Mouse (Mus musculus) heart, embryonic 12.5 days (tissue): Measurements from ENCODE around the gene Usp3. TPM values are rescaled to one million over a fixed set of nuclear protein-coding genes. Genes with fewer than 3 reads are reported as not detected.

ENCODE experiments used
- ATAC-seq: fragments of 200-750 bp; cut with Nextera tagmentation; 2 replicates; pipeline ENCODE4 v1.8.0; 2017; ENCODE audit warnings: moderate TSS enrichment, moderate library complexity; ENCODE audit not compliant: insufficient number of reproducible peaks, low FRiP score
- H3K27ac ChIP-seq: fragments of 300-500 bp; sonication (generic); 2 replicates; pipeline ENCODE4 v1.5.1; 2016; ENCODE audit warnings: mild to moderate bottlenecking, moderate library complexity; ENCODE audit not compliant: poor library complexity, severe bottlenecking
- H3K27me3 ChIP-seq: fragments of 300-500 bp; sonication (generic); replicated peaks from 2 replicates; pipeline ENCODE4 v1.6.1; 2016; ENCODE audit warnings: mild to moderate bottlenecking, moderate library complexity
- H3K36me3 ChIP-seq: fragments of 300-500 bp; sonication (generic); 2 replicates; pipeline ENCODE4 v1.6.1; 2016; ENCODE audit warnings: mild to moderate bottlenecking, moderate library complexity
- H3K4me1 ChIP-seq: fragments of 300-500 bp; sonication (generic); replicated peaks from 2 replicates; pipeline ENCODE4 v1.6.1; 2016; ENCODE audit warnings: mild to moderate bottlenecking
- H3K4me2 ChIP-seq: fragments of 300-500 bp; sonication (generic); 2 replicates; pipeline ENCODE4 v1.6.1; 2016; ENCODE audit warnings: mild to moderate bottlenecking, moderate library complexity
- H3K4me3 ChIP-seq: fragments of 300-500 bp; sonication (generic); 2 replicates; pipeline ENCODE4 v1.5.1; 2016; ENCODE audit warnings: mild to moderate bottlenecking
- H3K9ac ChIP-seq: fragments of 300-500 bp; sonication (generic); 2 replicates; pipeline ENCODE4 v1.6.1; 2016; ENCODE audit warnings: mild to moderate bottlenecking, moderate library complexity
- H3K9me3 ChIP-seq: fragments of 300-500 bp; sonication (generic); replicated peaks from 2 replicates; pipeline ENCODE4 v1.6.1; 2016; ENCODE audit warnings: mild to moderate bottlenecking, moderate library complexity
- WGBS: fragments of 180-500 bp; shearing (Covaris S2); methylation state at CpG from one replicate; pipeline ENCODE4 v1.1.7; 2016; 5-methylcytosine and 5-hydroxymethylcytosine counted together
- polyA plus RNA-seq: library from polyadenylated mRNA; unstranded; fragments of >200 nt; fragmentation: Nextera tagmentation; extraction: Ambion mirVana; gene quantifications from 2 replicates; pipeline ENCODE4 v1.2.1, GENCODE M21; 2016

The Usp3 gene
- polyA plus RNA-seq, 1 experiment from 2014 or later = 40.3 TPM

GRCm38 (mm10) chr9:66515680-66516210, 77.2 kb downstream of the Usp3 start:
- H3K9me3 ChIP-seq = no peaks in the 10 kb centered on the region
- H3K27me3 ChIP-seq = no peaks in the 10 kb centered on the region
- no peak overlapping the region for H3K4me3 ChIP-seq
- no peak overlapping the region for H3K4me2 ChIP-seq
- ATAC-seq = no peak
- H3K9ac ChIP-seq = no peak overlapping the region
- peak overlapping the region; percentile 93 for H3K27ac ChIP-seq
- peaks cover 27% of the 10 kb centered on the region for H3K4me1 ChIP-seq
- peaks cover 47% of the 10 kb centered on the region for H3K36me3 ChIP-seq
- WGBS = 91% methylated on average over 10 of the region's 10 CpGs

- Histone ChIP-seq H3K4me3 (no peak overlapping the region), H3K9me3 (no peaks in the 10 kb centered on the region), H3K27me3 (no peaks in the 10 kb centered on the region), H3K27ac (peak overlapping the region; percentile 93), H3K4me1 (peaks cover 33% of the 10 kb centered on the region), H3K4me2 (peak overlapping the region; percentile 83), H3K36me3 (peaks cover 47% of the 10 kb centered on the region), H3K9ac (peak overlapping the region; percentile 82)
- no peak for ATAC-seq
- 19% methylated on average over 2 of the region's 2 CpGs for WGBS
Measured at GRCm38 (mm10) chr9:66515115-66515514, 77.8 kb downstream of the Usp3 start.

GRCm38 (mm10) chr9:66514256-66514770, 78.6 kb downstream of the Usp3 start, which contains the start of gene Fbxl22:
Gene Fbxl22, minus strand, starts transcription at chr9:66514593.
- Histone ChIP-seq H3K27ac (peak within 1 kb of the TSS; percentile 93), H3K4me3 (peak within 1 kb of the TSS; percentile 55), H3K4me1 (peaks cover 34% of the 10 kb centered on the region), H3K9ac (peak within 1 kb of the TSS; percentile 82), H3K36me3 (peaks cover 45% of the 10 kb centered on the region), H3K9me3 (no peaks in the 10 kb centered on the region), H3K4me2 (peak within 1 kb of the TSS; percentile 83), H3K27me3 (no peaks in the 10 kb centered on the region)
- ATAC-seq = no peak
- WGBS = 33% methylated on average over 17 of the region's 17 CpGs

- 65% methylated on average over 4 of the region's 4 CpGs for WGBS
- Histone ChIP-seq H3K27me3 (no peaks in the 10 kb centered on the region), H3K9ac (peak overlapping the region; percentile 82), H3K4me2 (peak overlapping the region; percentile 83), H3K36me3 (peaks cover 46% of the 10 kb centered on the region), H3K9me3 (no peaks in the 10 kb centered on the region), H3K4me1 (peaks cover 39% of the 10 kb centered on the region), H3K4me3 (peak overlapping the region; percentile 55), H3K27ac (peak overlapping the region; percentile 93)
- ATAC-seq = no peak
Measured at GRCm38 (mm10) chr9:66513661-66514255, 79.2 kb downstream of the Usp3 start.

GRCm38 (mm10) chr9:66513150-66513549, 79.8 kb downstream of the Usp3 start:
- Histone ChIP-seq H3K36me3 (peaks cover 46% of the 10 kb centered on the region), H3K9ac (peak overlapping the region; percentile 82), H3K4me3 (peak overlapping the region; percentile 55)

GRCm38 (mm10) chr9:66512351-66512671, 80.6 kb downstream of the Usp3 start:
- Histone ChIP-seq H3K4me2 (peak overlapping the region; percentile 83), H3K9ac (peak overlapping the region; percentile 82), H3K27ac (peak overlapping the region; percentile 93), H3K4me3 (peak overlapping the region; percentile 55), H3K4me1 (peaks cover 40% of the 10 kb centered on the region), H3K9me3 (no peaks in the 10 kb centered on the region), H3K36me3 (peaks cover 46% of the 10 kb centered on the region), H3K27me3 (no peaks in the 10 kb centered on the region)
- WGBS = under 1% methylated on average over 8 of the region's 8 CpGs
- ATAC-seq = peak; percentile 84

More at GRCm38 (mm10) chr9:66513150-66513549, 79.8 kb downstream of the Usp3 start:
- Histone ChIP-seq H3K27me3 (no peaks in the 10 kb centered on the region), H3K27ac (peak overlapping the region; percentile 93), H3K4me2 (peak overlapping the region; percentile 83), H3K9me3 (no peaks in the 10 kb centered on the region), H3K4me1 (peaks cover 40% of the 10 kb centered on the region)
- ATAC-seq = no peak

- Histone ChIP-seq H3K4me2 (peak overlapping the region; percentile 83), H3K4me1 (peaks cover 39% of the 10 kb centered on the region), H3K27me3 (no peaks in the 10 kb centered on the region), H3K27ac (peak overlapping the region; percentile 93), H3K36me3 (peaks cover 44% of the 10 kb centered on the region), H3K9me3 (no peaks in the 10 kb centered on the region), H3K9ac (peak overlapping the region; percentile 82), H3K4me3 (peak overlapping the region; percentile 55)
- peak; percentile 81 for ATAC-seq
- WGBS = under 1% methylated on average over 78 of the region's 78 CpGs
Measured at GRCm38 (mm10) chr9:66511580-66512350, 81.2 kb downstream of the Usp3 start.

GRCm38 (mm10) chr9:66510944-66511343, 82.0 kb downstream of the Usp3 start:
- Histone ChIP-seq H3K4me1 (peaks cover 35% of the 10 kb centered on the region), H3K9ac (peak overlapping the region; percentile 82; the same call in 1 of the 2 replicates), H3K27ac (peak overlapping the region; percentile 93), H3K36me3 (peaks cover 44% of the 10 kb centered on the region), H3K27me3 (no peaks in the 10 kb centered on the region), H3K4me2 (peak overlapping the region; percentile 83), H3K9me3 (no peaks in the 10 kb centered on the region), H3K4me3 (peak overlapping the region; percentile 55)
- ATAC-seq = no peak
- WGBS = 3% methylated on average over 2 of the region's 2 CpGs

GRCm38 (mm10) chr9:66510351-66510841, 82.5 kb downstream of the Usp3 start:
- peak overlapping the region; percentile 83; the same call in 1 of the 2 replicates for H3K4me2 ChIP-seq
- peaks cover 44% of the 10 kb centered on the region for H3K36me3 ChIP-seq
- peak overlapping the region; percentile 18 for H3K27ac ChIP-seq
- H3K9me3 ChIP-seq = no peaks in the 10 kb centered on the region
- no peaks in the 10 kb centered on the region for H3K27me3 ChIP-seq
- 78% methylated on average over 7 of the region's 7 CpGs for WGBS
- H3K4me3 ChIP-seq = no peak overlapping the region
- no peak overlapping the region for H3K9ac ChIP-seq
- peaks cover 33% of the 10 kb centered on the region for H3K4me1 ChIP-seq
- ATAC-seq = no peak

- peaks cover 59% of the 10 kb centered on the region for H3K36me3 ChIP-seq
- no peak overlapping the region for H3K4me2 ChIP-seq
- peaks cover 28% of the 10 kb centered on the region for H3K4me1 ChIP-seq
- H3K9me3 ChIP-seq = no peaks in the 10 kb centered on the region
- 62% methylated on average over 4 of the region's 4 CpGs for WGBS
- H3K27ac ChIP-seq = peak overlapping the region; percentile 41; the same call in 1 of the 2 replicates
- no peak for ATAC-seq
- H3K4me3 ChIP-seq = no peak overlapping the region
- no peak overlapping the region for H3K9ac ChIP-seq
- no peaks in the 10 kb centered on the region for H3K27me3 ChIP-seq
Measured at GRCm38 (mm10) chr9:66508890-66509399, 84.0 kb downstream of the Usp3 start.

GRCm38 (mm10) chr9:66507684-66508083, 85.3 kb downstream of the Usp3 start:
- 0 out of 2 replicates have a peak overlapping the region, but pooled peaks have one; percentile 7 for H3K27ac ChIP-seq
- peaks cover 63% of the 10 kb centered on the region for H3K36me3 ChIP-seq
- WGBS = 82% methylated on average over 3 of the region's 3 CpGs

More at GRCm38 (mm10) chr9:66507684-66508083, 85.3 kb downstream of the Usp3 start:
- no peaks in the 10 kb centered on the region for H3K27me3 ChIP-seq
- H3K4me3 ChIP-seq = no peak overlapping the region
- no peaks in the 10 kb centered on the region for H3K9me3 ChIP-seq
- H3K9ac ChIP-seq = peak overlapping the region; percentile 4; the same call in 1 of the 2 replicates
- no peak for ATAC-seq
- H3K4me2 ChIP-seq = no peak overlapping the region
- H3K4me1 ChIP-seq = peaks cover 30% of the 10 kb centered on the region
